11 mouse cellular contexts compared by ENCODE assay signal in genomic region chr4:8926642-8927275, GRCm38 (mm10).
DNase-seq lines count a peak whose midpoint lies in the region.
"Had no signal": no experiment of that assay in that cellular context is flagged by ENCODE, and none has a peak within 500 bp of the region (broad histone marks: within the 10 kb centered on the region; RNA-seq: fewer than 3 reads in every experiment).

No protein-coding gene starts in this region.

- peak; percentile 37 for DNase-seq in lung, postnatal 25 days (ENCODE audit: low spot score)
- DNase-seq in lung, postnatal 10 days, result no peak
- DNase-seq in T-cell, adult 2 months (ENCODE audit: low spot score), result peak; percentile 77
- peak; percentile 82 for DNase-seq in naive thymus-derived CD4-positive, alpha-beta T cell, adult 2 months (ENCODE audit: low read depth)
- DNase-seq in thymus, postnatal 14 days, result peak; percentile 73
- DNase-seq in cerebellum, adult 11-12 months, result no peak
- no peak for DNase-seq in kidney, adult 8-10 months
- no peak for DNase-seq in right cerebral cortex, adult 18-20 months
- DNase-seq: embryo, embryonic 11 days; gastrocnemius, postnatal 14 days; retina, postnatal 1 day had no signal

Comparison
In these comparisons a context has a peak if more than half of its experiments do, and no peak if none do; other contexts are left out.
1. DNase-seq: peak in lung, postnatal 25 days (single experiment), T-cell, adult 2 months (single experiment), naive thymus-derived CD4-positive, alpha-beta T cell, adult 2 months (single experiment) and thymus, postnatal 14 days (single experiment); none in lung, postnatal 10 days (single experiment), cerebellum, adult 11-12 months (single experiment), kidney, adult 8-10 months (0 of 2) and right cerebral cortex, adult 18-20 months (single experiment).